Mouse (Mus musculus) olfactory bulb, adult 2 months (tissue): ENCODE results near the gene Ppp1r11.

Source experiments
- CTCF ChIP-seq: fragments of 200-500 bp; IDR thresholded peaks from 2 replicates; pipeline ENCODE4 v1.5.1; 2012; ENCODE audit warnings: low read depth, mild to moderate bottlenecking, low read length, moderate library complexity; ENCODE audit not compliant: insufficient read depth
- POLR2A ChIP-seq: fragments of 200-500 bp; IDR thresholded peaks from 2 replicates; pipeline ENCODE4 v1.6.1; 2012; ENCODE audit warnings: mild to moderate bottlenecking, low read depth, low read length, moderate library complexity; ENCODE audit not compliant: insufficient read depth

GRCm38 (mm10) chr17:37000863-37001262, 49.3 kb upstream of the Ppp1r11 start, which contains the start of gene Zfp57:
- TF ChIP-seq CTCF (no peak), POLR2A (no peak)
